Mouse (Mus musculus): Measurements from ENCODE around the gene Ccdc6.

The Ccdc6 gene

DNA sequence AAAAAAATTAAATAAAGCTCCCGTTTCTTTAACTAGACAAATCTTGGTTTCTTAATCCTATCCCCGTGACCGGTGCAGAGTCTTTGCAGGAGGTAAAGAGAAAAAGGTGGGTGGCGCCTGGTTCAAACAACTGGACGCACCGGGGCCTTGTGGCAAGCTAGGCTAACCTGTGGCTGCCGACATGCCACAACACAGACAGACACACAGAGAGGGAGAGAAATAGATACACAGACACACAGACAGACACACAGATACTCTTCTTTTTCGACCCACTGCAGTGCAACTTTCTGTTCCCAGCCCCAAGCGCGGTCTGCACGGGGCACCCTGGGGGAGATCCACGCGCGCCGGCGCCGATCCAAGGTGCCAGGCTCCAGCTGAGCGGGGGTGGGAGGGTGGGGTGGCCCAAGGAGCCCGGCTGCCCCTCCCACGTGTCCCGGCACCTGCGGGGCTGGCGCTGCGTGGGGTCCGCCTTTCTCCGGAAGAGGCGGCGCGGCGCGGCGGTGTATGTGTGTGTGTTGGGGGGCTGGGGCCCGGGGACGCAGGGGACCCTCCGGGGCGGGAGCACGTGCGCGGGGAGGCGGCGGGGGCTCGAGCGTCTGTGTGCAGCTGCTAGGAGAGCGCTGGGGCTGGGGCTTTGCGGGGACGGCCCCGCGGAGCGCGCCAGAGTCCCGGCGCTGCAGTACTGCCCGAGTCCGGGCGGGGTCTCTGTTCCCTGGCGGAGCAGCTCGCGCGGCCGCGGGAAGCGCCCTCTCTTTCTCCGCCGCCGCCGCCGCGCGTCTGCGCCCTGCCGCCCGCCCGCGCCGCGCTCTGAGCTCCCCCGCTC lies at the start of gene Ccdc6:
Ccdc6 (plus strand) TSS at position 756 of the 823 bp plus-strand sequence.
- peak; percentile 85 to 87 for DNase-seq (ENCODE audit: low spot score in 2 of 2)

DNA sequence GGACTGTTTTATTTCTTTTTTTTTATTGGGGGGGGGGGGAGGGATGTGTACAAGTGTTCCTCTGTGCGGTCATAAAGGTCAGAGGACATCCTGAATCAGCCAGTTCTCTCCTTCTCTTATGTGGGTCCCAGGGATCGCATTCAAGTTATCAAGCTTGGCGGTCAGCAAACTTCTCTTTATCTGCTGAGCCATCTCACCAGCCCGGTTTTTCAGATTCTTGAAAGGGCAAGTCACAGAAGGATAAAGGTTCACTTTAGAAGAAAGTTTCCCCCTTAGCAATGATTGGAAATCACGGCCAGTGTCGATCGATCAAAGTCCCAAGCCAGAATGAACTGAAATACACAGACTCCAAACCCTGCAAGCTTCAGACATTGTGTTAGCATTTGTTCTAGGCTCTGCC lies 47.1 kb upstream of the Ccdc6 start:
- DNase-seq (ENCODE audit: low spot score in 2 of 2): no peak

DNA sequence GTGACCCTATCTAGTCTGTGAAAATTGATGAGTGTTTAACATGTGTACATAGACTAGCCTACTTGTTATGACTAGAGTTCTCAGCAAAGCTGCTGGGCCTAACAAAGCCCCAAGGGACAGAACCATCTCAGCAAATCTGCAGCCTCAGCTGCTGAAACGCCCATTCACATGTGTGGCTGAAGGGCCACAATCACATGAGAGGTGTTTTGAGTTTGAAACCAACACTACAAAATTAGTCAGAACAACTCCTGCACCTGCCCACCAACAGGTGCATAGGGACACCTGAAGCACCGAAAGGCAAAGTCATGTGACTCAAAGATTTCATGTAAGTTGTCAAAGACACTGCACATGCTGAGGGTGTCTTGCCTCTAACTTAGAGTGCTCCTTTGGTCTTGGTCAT lies 41.6 kb upstream of the Ccdc6 start:
- DNase-seq (ENCODE audit: low spot score in 2 of 2): no peak

DNA sequence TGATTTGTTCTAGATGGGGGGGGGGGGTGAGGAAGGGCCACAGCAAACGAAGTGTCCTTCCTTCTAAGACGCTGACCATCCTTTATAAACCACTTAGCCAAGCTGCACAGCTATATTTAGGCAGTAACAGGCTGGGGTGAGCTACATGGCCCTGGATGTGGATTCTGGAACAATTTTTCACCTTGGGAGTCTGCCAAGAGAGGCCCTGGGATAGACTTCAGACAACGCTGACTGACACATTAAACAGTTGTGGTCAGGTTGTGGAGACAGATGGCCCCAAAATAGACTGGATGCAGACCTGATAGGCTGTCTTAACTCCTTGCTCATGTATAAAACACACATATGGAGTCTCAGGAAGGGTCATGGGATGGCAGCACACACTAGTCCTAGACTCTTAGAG lies 39.9 kb upstream of the Ccdc6 start:
- DNase-seq (ENCODE audit: low spot score in 2 of 2): no peak

DNA sequence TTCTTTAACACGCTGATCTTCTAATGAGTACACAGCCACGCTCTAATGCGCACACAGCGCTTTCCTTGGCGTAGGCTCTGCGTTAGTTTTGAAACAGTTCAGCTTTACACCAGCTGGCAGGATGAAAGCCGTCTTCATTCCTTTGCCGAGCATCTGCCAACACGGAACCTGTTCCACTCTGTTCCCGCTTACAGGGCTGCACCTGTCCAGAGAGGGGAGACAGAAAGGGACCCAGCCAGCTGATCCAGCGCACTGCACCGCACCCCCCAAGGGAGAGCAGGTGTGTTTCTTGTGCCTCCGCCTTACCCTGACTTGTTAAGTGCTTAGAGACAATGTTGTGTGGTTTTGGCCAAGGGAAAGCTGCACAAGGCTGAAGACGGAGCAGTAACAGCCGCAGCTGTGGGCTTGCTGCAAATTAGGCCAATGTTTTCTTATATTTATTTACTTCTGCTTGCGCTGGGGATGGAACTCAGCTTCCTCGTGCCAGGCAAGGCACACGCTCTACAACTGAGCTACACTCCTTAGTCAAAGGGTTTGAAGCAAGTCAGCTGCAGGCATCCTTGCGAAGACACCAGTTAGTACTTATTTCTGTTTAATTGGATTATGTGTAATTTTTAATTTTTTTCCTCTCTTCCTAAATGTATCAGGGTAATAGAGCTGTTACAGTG lies 36.8 kb upstream of the Ccdc6 start:
- peak in 1 of 2 experiments; percentile 21 for DNase-seq (ENCODE audit: low spot score in 2 of 2)

DNA sequence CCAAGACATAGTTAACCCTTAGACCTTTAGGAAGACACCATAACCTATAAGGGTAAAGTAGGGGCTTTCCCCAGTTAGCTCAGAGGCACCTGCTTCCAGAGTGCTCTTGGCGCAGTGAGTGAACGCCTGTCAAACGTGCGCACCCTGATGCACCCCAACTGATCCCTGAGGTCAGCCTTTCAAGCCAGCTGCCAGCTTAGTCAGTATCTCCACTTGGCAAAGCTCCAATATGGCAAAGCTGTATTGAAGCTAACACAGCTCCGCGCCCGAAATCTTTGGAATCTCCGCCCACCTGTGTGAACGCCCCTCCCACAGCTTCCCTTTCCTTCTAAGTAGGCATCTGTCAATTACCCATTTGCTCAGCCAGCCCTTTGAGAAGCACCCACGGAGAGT lies 36.2 kb upstream of the Ccdc6 start:
- peak in 1 of 2 experiments; percentile 20 for DNase-seq (ENCODE audit: low spot score in 2 of 2)

DNA sequence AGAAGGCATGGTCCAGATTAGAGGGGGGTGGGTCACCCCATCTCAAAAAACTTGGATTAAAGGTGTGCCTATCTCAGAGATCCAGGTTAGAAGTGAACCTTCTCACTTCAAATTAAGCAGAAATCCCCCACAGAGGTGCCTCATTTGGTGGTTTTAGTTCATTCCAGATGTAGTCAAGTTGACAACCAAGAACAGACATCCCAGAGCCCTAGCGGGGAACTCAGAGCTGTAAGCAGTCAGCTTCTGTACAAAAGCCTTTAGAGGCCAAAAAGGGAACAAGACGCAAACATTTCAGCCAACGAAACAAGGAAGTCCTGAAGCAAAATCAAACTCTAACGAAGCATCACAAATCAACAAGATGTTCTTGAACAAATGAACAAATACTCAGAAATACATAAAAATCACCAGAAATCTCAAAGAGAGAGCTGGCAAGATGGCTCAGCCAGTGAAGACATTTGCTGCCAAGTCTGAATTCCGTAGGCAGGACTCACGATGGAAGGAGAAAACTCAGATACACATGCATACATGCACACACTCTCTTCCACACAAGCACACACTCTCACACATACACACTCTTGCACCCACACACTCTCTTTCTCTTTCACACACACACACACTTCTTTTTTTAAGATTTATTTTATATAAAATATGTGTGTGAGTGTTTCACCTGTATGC lies 32.9 kb upstream of the Ccdc6 start:
- DNase-seq (ENCODE audit: low spot score in 2 of 2): peak; percentile 58 to 63

DNA sequence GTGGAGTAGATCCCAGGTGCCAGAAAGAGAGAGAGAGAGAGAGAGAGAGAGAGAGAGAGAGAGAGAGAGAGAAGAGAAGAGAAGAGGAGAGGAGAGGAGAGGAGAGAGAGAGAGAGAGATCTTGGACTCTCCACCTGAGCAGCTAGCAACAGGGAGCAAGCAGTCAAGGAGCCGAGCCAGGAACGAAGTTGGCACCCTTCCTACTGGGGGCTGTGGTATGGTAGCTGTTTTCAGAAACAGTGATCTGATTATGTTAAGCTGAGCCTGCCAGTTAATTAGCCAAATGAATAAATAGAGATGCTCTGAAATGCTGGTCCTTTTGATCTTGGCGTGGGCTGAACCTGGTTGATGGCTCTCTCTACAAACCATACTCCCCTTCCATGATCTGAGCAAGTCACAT lies 31.7 kb upstream of the Ccdc6 start:
- DNase-seq (ENCODE audit: low spot score in 2 of 2): no peak

DNA sequence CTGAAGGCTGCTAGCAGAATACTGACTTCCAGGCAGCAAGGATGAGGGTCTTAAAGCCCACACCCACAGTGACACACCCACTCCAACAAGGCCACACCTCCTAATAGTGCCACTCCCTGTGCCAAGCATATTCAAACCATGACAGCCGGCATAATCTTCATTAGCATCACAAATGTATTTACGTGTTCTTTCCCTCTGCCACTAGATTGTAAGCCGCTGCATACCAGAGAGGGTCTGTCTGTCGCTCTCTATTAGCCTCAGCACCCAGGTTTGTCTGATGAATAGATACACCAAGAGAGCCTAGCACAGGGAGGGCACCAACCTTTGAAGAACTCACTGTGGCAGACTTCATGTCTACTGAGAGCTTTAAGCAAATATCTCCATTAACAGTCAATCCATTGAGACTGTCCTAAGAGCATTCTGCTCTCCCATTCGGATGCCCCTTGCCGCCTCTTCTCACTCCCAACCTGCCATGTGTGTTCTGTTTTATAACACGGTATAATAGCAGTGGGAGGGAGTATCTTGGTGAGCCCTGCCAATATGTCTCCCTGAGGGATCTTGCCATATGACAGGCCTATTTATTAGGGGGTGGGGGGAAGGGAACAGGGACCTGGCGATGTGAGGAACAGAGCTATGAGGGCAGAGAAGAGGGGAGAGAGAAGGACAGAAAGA lies 30.3 kb upstream of the Ccdc6 start:
- no peak for DNase-seq (ENCODE audit: low spot score in 2 of 2)

DNA sequence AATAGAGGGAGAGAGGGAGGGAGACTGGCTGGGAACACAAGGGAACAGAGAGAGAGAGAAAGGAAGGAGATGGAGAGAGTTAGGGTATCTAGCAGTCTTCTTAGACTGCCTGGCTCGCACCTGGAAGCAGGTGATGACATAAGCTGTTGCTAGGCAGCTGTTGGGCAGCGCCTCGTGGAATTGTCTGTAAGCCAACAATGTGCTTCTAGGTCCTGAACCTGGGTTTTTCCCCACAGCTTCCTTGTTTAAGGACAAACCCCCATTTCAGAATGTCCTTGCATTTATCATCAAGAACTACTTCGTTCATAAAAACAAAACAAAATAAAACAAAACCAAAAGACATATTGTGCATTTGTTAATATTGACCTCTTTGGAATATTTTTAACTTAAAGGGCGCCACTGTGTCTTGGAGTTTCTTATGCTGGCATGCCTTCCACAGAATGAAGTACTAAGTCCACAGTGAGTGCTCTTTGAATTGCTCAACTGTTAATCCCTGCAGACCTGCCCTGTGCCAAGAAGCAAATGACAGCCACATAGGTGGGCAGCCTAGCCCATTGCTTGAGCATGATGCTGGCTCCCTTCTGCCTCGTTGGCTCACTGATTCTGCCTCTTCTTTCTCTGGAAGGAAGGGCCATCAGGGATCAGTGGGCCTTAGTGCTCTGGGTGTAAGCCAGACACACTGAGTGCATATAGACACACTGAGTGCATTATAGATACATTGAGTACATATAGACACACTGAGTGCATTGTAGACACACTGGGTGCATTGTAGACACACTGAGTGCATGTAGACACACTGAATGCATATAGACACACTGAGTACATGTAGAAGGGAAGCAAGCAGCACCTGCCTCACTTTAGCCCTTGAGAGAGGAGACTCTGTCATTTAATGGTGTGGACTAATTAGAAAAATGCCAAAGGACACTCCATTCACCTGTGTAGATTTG lies 29.5 kb upstream of the Ccdc6 start:
- no peak for DNase-seq (ENCODE audit: low spot score in 2 of 2)

DNA sequence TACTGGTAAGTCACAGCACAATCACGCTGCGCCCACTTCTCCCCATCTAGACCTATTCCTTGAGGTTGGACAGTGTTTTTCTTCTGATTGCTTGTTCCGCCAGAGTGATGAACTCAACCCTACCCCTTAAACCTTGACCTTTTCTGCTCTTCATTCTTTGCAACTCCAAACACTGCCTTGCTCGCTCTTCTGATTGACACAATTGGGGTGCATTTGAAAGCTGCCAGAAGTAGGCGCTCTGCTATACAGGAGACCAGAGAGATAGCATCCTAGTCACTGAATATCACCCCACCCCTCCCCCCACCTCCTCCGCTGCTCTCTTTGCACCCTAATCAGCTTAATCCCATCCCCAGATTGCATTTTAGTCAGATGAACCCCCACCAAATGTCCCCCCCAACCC lies 27.6 kb upstream of the Ccdc6 start:
- no peak for DNase-seq (ENCODE audit: low spot score in 2 of 2)

DNA sequence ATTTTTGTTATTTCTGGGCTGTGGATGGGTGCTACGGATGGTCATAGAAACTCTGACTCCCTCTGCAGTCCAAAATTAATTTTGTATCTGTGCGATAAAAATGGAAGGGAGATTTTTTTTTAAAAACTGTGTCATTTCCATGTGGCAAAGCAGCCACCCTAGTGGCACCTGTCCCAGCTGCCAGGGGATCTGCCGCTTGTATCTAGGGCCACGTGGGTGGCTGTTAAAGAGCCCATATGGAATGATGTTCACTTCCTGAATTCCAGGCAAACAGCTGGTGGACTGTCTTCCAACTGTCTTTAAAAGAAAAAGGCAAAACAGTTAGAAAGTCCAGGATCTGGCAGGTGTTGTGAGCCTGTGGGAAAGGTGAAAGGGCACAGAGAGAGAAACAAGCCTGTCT lies 25.6 kb upstream of the Ccdc6 start:
- no peak for DNase-seq (ENCODE audit: low spot score in 2 of 2)

DNA sequence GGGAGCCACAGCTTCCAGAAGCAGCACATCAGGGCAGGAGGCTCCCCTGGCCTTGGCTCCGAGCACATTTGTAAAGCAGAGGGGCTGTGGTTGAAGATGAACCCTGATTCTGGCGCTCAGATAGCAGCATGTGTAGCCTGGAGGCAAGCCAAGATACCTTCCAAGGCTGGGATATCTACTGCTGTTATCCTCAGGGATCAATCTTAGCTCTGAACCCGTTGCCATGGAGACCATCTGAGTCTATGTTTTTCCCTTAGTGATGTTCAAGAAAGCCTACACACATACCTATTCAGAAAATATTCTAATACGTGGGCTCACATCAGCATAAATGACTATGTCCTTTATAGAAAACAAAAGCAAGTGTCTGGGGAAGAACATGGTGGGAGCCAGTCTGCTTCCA lies 19.5 kb upstream of the Ccdc6 start:
- DNase-seq (ENCODE audit: low spot score in 2 of 2): no peak

DNA sequence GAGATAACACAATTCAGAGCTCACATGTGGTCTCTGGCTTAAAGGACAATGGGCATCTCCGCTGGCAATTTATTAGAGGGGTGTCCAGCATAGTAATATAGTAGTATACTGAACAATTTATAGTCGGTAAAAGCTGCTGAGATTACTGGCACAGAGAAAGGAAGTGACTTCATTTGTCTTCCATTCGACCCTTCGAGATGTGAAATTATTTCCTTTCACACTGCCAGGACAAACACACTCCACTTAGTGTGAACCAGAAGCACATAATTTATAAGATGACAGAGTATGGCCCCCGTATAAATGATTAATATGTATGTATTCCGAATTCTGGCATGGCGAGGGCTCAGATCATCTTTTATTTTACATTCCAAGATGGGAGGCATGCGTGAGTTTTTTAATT lies 16.0 kb upstream of the Ccdc6 start:
- no peak for DNase-seq (ENCODE audit: low spot score in 2 of 2)

DNA sequence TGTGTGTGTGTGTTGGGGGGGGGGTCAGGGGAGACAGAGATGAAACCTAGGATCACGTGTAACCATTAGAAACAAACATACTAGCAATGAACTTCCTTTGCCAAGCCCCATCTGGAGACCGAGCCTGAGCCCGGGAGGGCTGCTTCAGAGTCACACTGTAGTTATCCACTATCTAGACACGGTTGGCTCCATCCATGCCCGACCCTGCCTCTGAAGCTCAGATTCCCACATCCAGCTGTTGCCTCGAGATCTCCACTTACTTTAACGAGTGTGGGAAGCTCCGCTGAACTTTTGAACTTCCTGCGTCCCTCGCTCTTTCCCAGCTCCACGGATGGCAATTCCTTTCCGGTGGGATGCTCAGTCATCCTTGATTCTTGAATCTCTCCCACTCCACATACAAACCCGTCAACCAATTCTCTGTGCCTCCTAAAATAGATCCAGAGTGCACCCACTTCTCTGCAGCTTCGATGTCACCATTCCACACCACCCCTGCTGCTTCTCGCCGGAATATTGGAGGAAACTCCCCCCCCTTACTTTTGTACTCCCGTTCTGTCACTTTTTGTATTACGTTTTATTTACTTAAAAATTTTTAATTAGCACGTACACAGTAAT lies 15.3 kb upstream of the Ccdc6 start:
- DNase-seq (ENCODE audit: low spot score in 2 of 2): no peak

DNA sequence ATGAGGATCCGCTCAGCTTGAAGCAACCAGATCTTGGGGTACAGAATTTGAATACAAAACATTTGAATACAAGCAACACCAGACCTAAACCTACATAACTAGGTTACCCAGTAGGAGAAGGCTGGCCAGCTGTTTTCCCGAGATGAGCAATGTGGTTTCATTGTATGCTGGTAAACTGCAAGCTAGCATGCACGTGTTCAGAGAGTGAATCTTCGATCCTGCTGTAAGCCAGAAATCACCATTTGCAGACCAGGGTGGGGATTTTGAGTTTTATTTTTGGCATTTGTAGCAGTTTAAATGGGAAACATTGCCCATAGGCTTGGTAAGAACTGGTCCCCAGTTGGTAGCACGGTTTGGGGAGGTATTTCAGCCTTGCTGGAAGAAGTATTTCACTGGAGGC lies 13.7 kb upstream of the Ccdc6 start:
- no peak for DNase-seq (ENCODE audit: low spot score in 2 of 2)

DNA sequence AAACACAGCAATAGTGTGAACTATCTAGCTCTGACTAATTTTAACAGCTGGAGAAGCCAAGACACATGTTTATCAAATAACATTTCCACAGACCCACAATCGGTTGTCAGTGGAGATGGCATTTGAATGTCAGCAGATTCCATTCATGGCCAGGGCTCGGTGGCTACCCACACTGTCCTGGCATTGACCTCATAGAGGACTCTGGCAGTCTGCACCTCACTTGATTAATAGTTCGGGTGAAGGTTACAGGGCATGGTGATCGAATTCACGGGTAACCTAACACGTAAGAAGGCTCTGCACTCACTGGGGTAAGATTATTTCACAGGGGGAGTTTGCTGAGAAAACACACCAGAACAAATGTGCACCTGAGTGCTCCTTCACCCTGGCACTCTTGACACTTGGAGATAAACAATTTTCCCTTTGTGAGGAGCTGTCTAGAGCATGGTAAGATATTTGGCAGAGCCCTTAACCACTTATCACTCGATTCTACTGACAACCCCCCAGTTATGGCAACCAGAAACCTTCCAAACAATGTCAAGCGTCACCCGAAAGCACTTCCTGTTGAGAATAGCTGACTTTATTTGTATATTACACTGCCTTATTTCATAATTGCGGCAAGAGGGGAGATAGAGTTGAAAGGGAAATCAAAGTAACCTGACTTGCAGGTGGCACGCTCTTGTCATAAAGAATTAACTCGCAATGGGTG lies 11.5 kb upstream of the Ccdc6 start:
- no peak for DNase-seq (ENCODE audit: low spot score in 2 of 2)

DNA sequence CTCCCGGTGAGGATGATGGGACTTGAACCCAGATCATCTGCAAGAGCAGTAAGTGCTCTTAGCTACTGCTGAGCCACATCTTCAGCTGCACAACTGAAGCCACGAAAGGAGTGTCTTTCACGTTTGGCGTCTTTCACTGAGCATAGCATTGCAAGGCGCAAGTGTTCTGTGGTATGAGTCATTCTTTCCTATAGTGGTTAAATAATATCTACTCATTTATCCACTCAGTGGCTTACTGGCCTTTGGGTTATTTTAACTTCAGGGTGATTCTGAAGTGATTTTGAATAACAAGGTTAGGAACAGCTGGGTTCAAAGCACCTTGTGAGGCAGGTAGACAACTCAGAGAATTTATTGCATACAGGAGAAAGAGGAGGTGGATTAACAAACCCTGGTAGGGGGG lies 8.1 kb upstream of the Ccdc6 start:
- no peak for DNase-seq (ENCODE audit: low spot score in 2 of 2)

DNA sequence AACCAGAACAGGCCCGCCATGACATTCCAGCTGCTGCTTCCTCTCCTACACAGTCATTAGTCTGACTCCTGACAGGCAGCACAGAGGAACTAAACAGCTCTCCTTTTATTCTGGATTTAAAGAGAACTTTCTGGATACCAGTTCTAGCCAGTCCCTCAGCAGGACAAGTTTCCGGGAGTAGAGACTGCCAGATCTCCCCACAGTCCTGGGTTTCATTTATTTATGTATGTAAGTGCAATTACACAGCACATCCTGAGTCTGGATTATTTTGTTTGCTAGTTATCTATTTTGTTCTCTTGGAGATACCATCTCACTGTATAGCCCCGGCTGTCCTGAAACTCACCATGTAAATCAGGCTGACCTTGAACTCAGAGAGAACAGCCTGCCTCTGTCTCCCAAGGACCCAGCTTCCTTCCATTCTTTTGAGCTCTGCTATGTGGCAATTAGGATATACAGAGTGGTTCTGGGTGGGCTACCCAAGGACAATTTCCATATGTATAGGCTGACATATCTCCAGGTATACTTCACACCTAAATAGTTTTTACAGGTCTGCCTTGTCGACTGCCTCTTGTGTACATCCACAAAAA lies 5.0 kb upstream of the Ccdc6 start:
- no peak for DNase-seq (ENCODE audit: low spot score in 2 of 2)

DNA sequence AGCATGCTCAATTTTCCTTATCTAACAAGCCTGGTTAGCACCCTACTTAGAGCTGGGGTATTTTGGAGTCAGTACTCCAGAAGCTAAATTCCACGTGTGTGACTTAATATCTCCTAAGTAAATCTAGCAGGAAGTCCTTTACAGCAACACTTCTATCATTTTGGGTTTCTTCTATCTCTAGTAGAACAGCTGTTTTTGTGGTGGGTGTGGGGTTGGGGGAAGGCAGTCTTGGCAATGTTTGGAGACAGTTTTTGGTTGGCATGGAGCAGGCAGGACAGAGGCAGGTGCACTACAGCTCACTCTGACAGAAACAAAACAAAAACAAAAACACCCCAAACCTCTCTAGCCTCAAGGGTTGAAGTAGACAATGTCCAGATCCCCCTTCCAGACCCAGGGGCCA lies 3.1 kb upstream of the Ccdc6 start:
- DNase-seq (ENCODE audit: low spot score in 2 of 2): no peak
